16 mouse cellular contexts compared by ENCODE assay signal in genomic region chr13:40914053-40914585, GRCm38 (mm10). TPM values are rescaled to one million over a fixed set of nuclear protein-coding genes. Genes with fewer than 3 reads are reported as not detected.
DNase-seq lines count a peak whose midpoint lies in the region; ATAC-seq and TF ChIP-seq lines count a peak whose summit lies in the region.
"Had no signal": no experiment of that assay in that cellular context is flagged by ENCODE, and none has a peak within 500 bp of the region (broad histone marks: within the 10 kb centered on the region; RNA-seq: fewer than 3 reads in every experiment).

No protein-coding gene starts in this region.

- no peak for DNase-seq in liver, postnatal 0 days
- DNase-seq in liver, embryonic 11.5 days (ENCODE audit: low spot score) = no peak
- no peak for DNase-seq in ES-E14 (ENCODE audit: low read depth, low spot score)
- peak; percentile 54 for DNase-seq in Muller cell, postnatal 12 days (ENCODE audit: inconsistent ontology term)
- DNase-seq in lung, postnatal 36 days = peak; percentile 35
- no peak for DNase-seq in B cell, adult 2 months
- no peak for DNase-seq in left cerebral cortex, postnatal 4 days
- DNase-seq: adrenal gland, postnatal 25 days; heart, postnatal 4 days; right cerebral cortex, postnatal 4 days had no signal

- no peak for TF ChIP-seq EP300 in liver, postnatal 0 days (IDR thresholded peaks at IDR 0.05; ENCODE audit: low read depth)

- intact Hi-C loops in left cerebral cortex, postnatal 4 days (cut with DNase I) = no loop called here

- 0 out of 2 replicates have a peak, but pooled peaks have one; percentile 1 for ATAC-seq in liver, postnatal 0 days
- ATAC-seq in liver, embryonic 11.5 days (replicated peaks; ENCODE audit: low FRiP score) = no peak
- ATAC-seq: forebrain, embryonic 16.5 days had no signal

- H3K4me2 ChIP-seq in liver, postnatal 0 days (ENCODE audit: low read depth, low read length) = peak overlapping the region; percentile 38; the same call in 1 of the 2 replicates
- H3K4me2 ChIP-seq in liver, embryonic 11.5 days = no peak overlapping the region
- H3K4me2 ChIP-seq: heart, embryonic 11.5 days had no signal

- in situ Hi-C loops in ES-E14 (cut with MboI; ENCODE audit: low sequenced_read_pairs in 2 of 2, unreplicated experiment in 2 of 2) = no loop called here

- H3K9me3 ChIP-seq in liver, postnatal 0 days (ENCODE audit: low read length) = no peaks in the 10 kb centered on the region
- H3K9me3 ChIP-seq in liver, embryonic 11.5 days (ENCODE audit: control insufficient read depth, low read length) = no peaks in the 10 kb centered on the region
- no peaks in the 10 kb centered on the region for H3K9me3 ChIP-seq in ES-E14 (ENCODE audit: control insufficient read depth, insufficient read depth, low read depth, low read length)
- H3K9me3 ChIP-seq: midbrain, embryonic 10.5 days had no signal

- H3K27ac ChIP-seq in liver, postnatal 0 days (ENCODE audit: low read depth) = peak overlapping the region; percentile 87
- H3K27ac ChIP-seq in liver, embryonic 11.5 days (ENCODE audit: low read depth, low read length) = no peak overlapping the region
- H3K27ac ChIP-seq in ES-E14 (ENCODE audit: insufficient read depth, low read depth, low read length, poor library complexity, severe bottlenecking) = peak overlapping the region; percentile 28; the same call in 1 of the 2 replicates
- H3K27ac ChIP-seq: left cerebral cortex, adult 2 months; liver, embryonic 14.5 days; midbrain, embryonic 10.5 days had no signal

- TF ChIP-seq CTCF in liver, postnatal 0 days (IDR thresholded peaks at IDR 0.05; ENCODE audit: low read depth) = no peak

- no peak overlapping the region for H3K4me3 ChIP-seq in liver, postnatal 0 days (ENCODE audit: low read depth, low read length)
- no peak overlapping the region for H3K4me3 ChIP-seq in liver, embryonic 11.5 days (ENCODE audit: low read depth, low read length)
- no peak overlapping the region for H3K4me3 ChIP-seq in ES-E14 (ENCODE audit: insufficient read depth in 1 of 2, low read depth in 1 of 2, low read length in 2 of 2, poor library complexity in 1 of 2, severe bottlenecking in 1 of 2)
- H3K4me3 ChIP-seq: erythroblast, embryonic 14.5 days; left cerebral cortex, adult 2 months; midbrain, embryonic 10.5 days had no signal

- 37% methylated on average over 4 of the region's 4 CpGs for WGBS in liver, postnatal 0 days (ENCODE audit: insufficient replicate concordance)
- WGBS in liver, embryonic 11.5 days = 68% methylated on average over 4 of the region's 4 CpGs

- no peak overlapping the region for H3K9ac ChIP-seq in liver, postnatal 0 days (replicated peaks)
- no peak overlapping the region for H3K9ac ChIP-seq in liver, embryonic 11.5 days (ENCODE audit: low read depth, low read length)
- no peak overlapping the region for H3K9ac ChIP-seq in ES-E14 (ENCODE audit: insufficient read depth, low read depth, low read length, poor library complexity, severe bottlenecking)
- H3K9ac ChIP-seq: liver, embryonic 14.5 days had no signal

- H3K4me1 ChIP-seq in liver, postnatal 0 days (ENCODE audit: insufficient read depth) = peaks cover 27% of the 10 kb centered on the region
- H3K4me1 ChIP-seq in liver, embryonic 11.5 days (replicated peaks; ENCODE audit: control insufficient read depth, insufficient read depth, low read length) = peaks cover 10% of the 10 kb centered on the region
- H3K4me1 ChIP-seq in ES-E14 (ENCODE audit: control insufficient read depth in 2 of 2, insufficient read depth in 2 of 2, low read length in 2 of 2, poor library complexity in 1 of 2) = peaks cover 0 to 14% of the 10 kb centered on the region in 2 experiments; a peak in 3 of 4 replicates

- H3K27me3 ChIP-seq in liver, postnatal 0 days (ENCODE audit: insufficient read depth, low read length) = 0 out of 2 replicates have a peak, but pooled peaks cover 4% of the 10 kb centered on the region
- peaks cover 31% of the 10 kb centered on the region for H3K27me3 ChIP-seq in liver, embryonic 11.5 days (replicated peaks; ENCODE audit: control insufficient read depth, insufficient read depth, low read length)

- no peaks in the 10 kb centered on the region for H3K36me3 ChIP-seq in liver, postnatal 0 days (replicated peaks; ENCODE audit: insufficient read depth, low read length)
- no peaks in the 10 kb centered on the region for H3K36me3 ChIP-seq in liver, embryonic 11.5 days (ENCODE audit: control insufficient read depth, insufficient read depth, low read length)
- peaks cover 2% of the 10 kb centered on the region; the same call in 1 of the 2 replicates for H3K36me3 ChIP-seq in ES-E14 (ENCODE audit: control insufficient read depth, insufficient read depth, low read length, poor library complexity, severe bottlenecking)
- H3K36me3 ChIP-seq: midbrain, embryonic 10.5 days had no signal

TF ChIP-seq in ES-E14, 5 proteins besides CTCF, POLR2A, EP300 and RAD21:
- TF ChIP-seq ZNF384 (IDR thresholded peaks at IDR 0.05; ENCODE audit: low read depth, low read length) = no peak
- no peak for TF ChIP-seq ZC3H11A (IDR thresholded peaks at IDR 0.05; ENCODE audit: borderline replicate concordance, low read depth, low read length)
- no peak for TF ChIP-seq CHD2 (IDR thresholded peaks at IDR 0.05; ENCODE audit: low read depth, low read length)
- no peak for TF ChIP-seq MAFK (IDR thresholded peaks at IDR 0.05; ENCODE audit: insufficient read depth, low read depth, low read length)
- TF ChIP-seq HCFC1 (IDR thresholded peaks at IDR 0.05; ENCODE audit: borderline replicate concordance, insufficient read depth, low read length) = no peak
TF ChIP-seq in ES-E14: peak in this region for 0.

RNA-seq across cellular contexts. Expression of gene Gcnt2, which starts 54.6 kb away (rescaled TPM):
- 2.5 and 3.3 TPM in 2 replicates for polyA plus RNA-seq in liver, postnatal 0 days (2015; fragmentation: Nextera tagmentation; extraction: Ambion mirVana)
- polyA plus RNA-seq in liver, embryonic 11.5 days (2014; fragmentation: Nextera tagmentation; extraction: Ambion mirVana) = 2.1 and 2.2 TPM in 2 replicates
- 21.8 and 35.6 TPM in 2 replicates for total RNA-seq in ES-E14 (2012; rRNA removed)
- total RNA-seq in left cerebral cortex, postnatal 4 days (2021) = 10 to 100 TPM; 10.7 to 11.7 TPM
- polyA plus RNA-seq: erythroblast, embryonic 14.5 days had no signal

Comparison
In these comparisons a context has a peak if more than half of its experiments do, and no peak if none do; other contexts are left out.
1. DNase-seq: peak in Muller cell, postnatal 12 days (single experiment) and lung, postnatal 36 days (single experiment); none in liver, postnatal 0 days (single experiment), liver, embryonic 11.5 days (single experiment), ES-E14 (single experiment), B cell, adult 2 months (0 of 2) and left cerebral cortex, postnatal 4 days (single experiment).